Mouse (Mus musculus): Measurements from ENCODE around the gene Map2k4.

- no peak for TF ChIP-seq CTCF (IDR thresholded peaks at IDR 0.05; ENCODE audit: insufficient read depth, low read length)
- no peak for TF ChIP-seq POLR2A (IDR thresholded peaks at IDR 0.05; ENCODE audit: borderline replicate concordance, extremely low read depth, low read depth, low read length)
These were observed 33.9 kb downstream of the Map2k4 start for GRCm38 (mm10) chr11:65754161-65754560.

Data from lung, adult 2 months (tissue).